8 mouse cellular contexts compared by ENCODE assay signal in the genomic region with DNA sequence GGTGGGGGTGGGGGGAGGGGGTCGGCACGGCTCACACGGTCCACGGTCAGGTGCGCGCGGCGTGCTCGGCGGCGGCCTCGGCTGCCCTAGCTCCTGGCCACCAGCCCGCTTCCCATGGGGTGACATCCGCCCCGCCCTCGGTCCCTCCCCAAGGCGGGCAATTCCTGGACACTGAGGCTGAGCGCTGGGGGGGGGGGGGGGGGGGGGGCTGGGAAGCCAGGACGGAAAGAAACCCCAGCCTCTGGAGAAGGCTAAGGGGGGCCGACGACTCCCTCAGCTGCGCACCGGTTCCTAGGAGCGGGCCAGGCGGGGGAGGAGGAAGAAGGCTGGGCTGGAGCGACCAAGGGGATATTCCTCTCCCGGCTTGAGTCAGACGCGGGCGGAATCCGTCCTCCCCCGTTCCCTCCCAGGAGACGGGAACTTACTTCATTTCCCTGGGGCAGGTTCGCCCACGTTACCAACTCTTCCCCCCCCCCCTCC. TPM values are rescaled to one million over a fixed set of nuclear protein-coding genes. Genes with fewer than 3 reads are reported as not detected.
A peak's percentile ranks its signal among the peaks of the same experiment; 100 is the strongest.
DNase-seq lines count a peak whose midpoint lies in the region; ATAC-seq and TF ChIP-seq lines count a peak whose summit lies in the region.

No protein-coding gene starts in this region.

- WGBS in thymus, adult 2 months = 2% methylated on average over 34 of the region's 35 CpGs
- 2% methylated on average over 18 of the region's 35 CpGs for WGBS in embryonic facial prominence, embryonic 13.5 days
- WGBS in heart, adult 2 months = 0% methylated on average over 23 of the region's 35 CpGs
- whole genome bisulfite sequencing in kidney, embryonic 16.5 days = under 1% methylated on average over 31 of the region's 35 CpGs
- under 1% methylated on average over 31 of the region's 35 CpGs for WGBS in liver, adult 2 months

- peak overlapping the region; percentile 91 for H3K4me2 ChIP-seq in embryonic facial prominence, embryonic 13.5 days
- peak overlapping the region; percentile 94 for H3K4me2 ChIP-seq in kidney, embryonic 16.5 days (replicated peaks; ENCODE audit: low read depth, low read length)

- H3K27ac ChIP-seq in thymus, adult 2 months (ENCODE audit: control insufficient read depth, insufficient read depth, low read length) = no peak overlapping the region
- peak overlapping the region; percentile 88 for H3K27ac ChIP-seq in embryonic facial prominence, embryonic 13.5 days
- H3K27ac ChIP-seq in heart, adult 2 months = peak overlapping the region; percentile 99
- peak overlapping the region; percentile 99 for H3K27ac ChIP-seq in kidney, embryonic 16.5 days (ENCODE audit: low read length)
- peak overlapping the region; percentile 100 for H3K27ac ChIP-seq in liver, adult 2 months (replicated peaks; ENCODE audit: insufficient read depth, low read depth, low read length)
- peak overlapping the region; percentile 85 for H3K27ac ChIP-seq in testis, adult 2 months (ENCODE audit: control insufficient read depth, insufficient read depth, low read depth, low read length)

- no peak; the same call in 1 of the 2 replicates for TF ChIP-seq EP300 in heart, adult 2 months (IDR thresholded peaks at IDR 0.05; ENCODE audit: insufficient read depth, low read depth, low read length)

- no peak for TF ChIP-seq CTCF in thymus, adult 2 months (IDR thresholded peaks at IDR 0.05; ENCODE audit: borderline replicate concordance, control insufficient read depth, extremely low read depth, insufficient read depth, low read length, poor library complexity)
- no peak for TF ChIP-seq CTCF in heart, adult 2 months (IDR thresholded peaks at IDR 0.05)
- TF ChIP-seq CTCF in liver, adult 2 months (IDR thresholded peaks at IDR 0.05; ENCODE audit: low read depth, low read length) = no peak
- TF ChIP-seq CTCF in testis, adult 2 months (IDR thresholded peaks at IDR 0.05; ENCODE audit: control insufficient read depth, insufficient read depth, insufficient replicate concordance, low read depth, low read length) = no peak

- no peaks in the 10 kb centered on the region for H3K9me3 ChIP-seq in embryonic facial prominence, embryonic 13.5 days
- no peaks in the 10 kb centered on the region for H3K9me3 ChIP-seq in kidney, embryonic 16.5 days (ENCODE audit: low read length)

- intact Hi-C loops in heart, adult 2 months (cut with DNase I) = loop anchor here (1.0 to 5.0 kb wide), 9 partner anchors 9 to 562 kb away; a partner anchor contains a TSS

- peak; percentile 75 for ATAC-seq in embryonic facial prominence, embryonic 13.5 days (ENCODE audit: insufficient number of reproducible peaks, insufficient read depth, low FRiP score, low TSS enrichment, low read depth)
- ATAC-seq in kidney, embryonic 16.5 days (ENCODE audit: low FRiP score, low TSS enrichment) = peak; percentile 87
- peak; percentile 24 for ATAC-seq in monocyte, adult 5-6 weeks (replicated peaks; ENCODE audit: insufficient number of reproducible peaks, low FRiP score, low TSS enrichment, poor library complexity, severe bottlenecking)

- H3K79me2 ChIP-seq in heart, adult 2 months (replicated peaks; ENCODE audit: control insufficient read depth, insufficient read depth, low read length) = no peaks in the 10 kb centered on the region
- no peaks in the 10 kb centered on the region; the same call in 1 of the 2 replicates for H3K79me2 ChIP-seq in liver, adult 2 months (ENCODE audit: control insufficient read depth, insufficient read depth, low read length)

- peak overlapping the region; percentile 57 for H3K4me3 ChIP-seq in thymus, adult 2 months (ENCODE audit: control insufficient read depth, insufficient read depth, low read length)
- H3K4me3 ChIP-seq in embryonic facial prominence, embryonic 13.5 days = peak overlapping the region; percentile 56
- H3K4me3 ChIP-seq in heart, adult 2 months = peak overlapping the region; percentile 93
- peak overlapping the region; percentile 57 for H3K4me3 ChIP-seq in kidney, embryonic 16.5 days (ENCODE audit: low read length)
- peak overlapping the region; percentile 94 for H3K4me3 ChIP-seq in liver, adult 2 months (ENCODE audit: insufficient read depth, low read depth, low read length)
- H3K4me3 ChIP-seq in testis, adult 2 months (ENCODE audit: control insufficient read depth, low read depth, low read length) = peak overlapping the region; percentile 71

- no peak for DNase-seq in thymus, adult 2 months
- DNase-seq in thymus, postnatal 25 days = no peak
- DNase-seq in heart, adult 2 months = peak; percentile 94 to 95
- peak; percentile 69 for DNase-seq in liver, adult 2 months (ENCODE audit: extremely low read depth, low read depth, low spot score)

- peaks cover 19% of the 10 kb centered on the region for H3K4me1 ChIP-seq in thymus, adult 2 months (replicated peaks; ENCODE audit: control insufficient read depth, insufficient read depth, low read length)
- peaks cover 27% of the 10 kb centered on the region for H3K4me1 ChIP-seq in embryonic facial prominence, embryonic 13.5 days
- H3K4me1 ChIP-seq in heart, adult 2 months (ENCODE audit: control insufficient read depth, insufficient read depth, low read length) = peaks cover 7% of the 10 kb centered on the region
- H3K4me1 ChIP-seq in kidney, embryonic 16.5 days (ENCODE audit: insufficient read depth, low read length) = peaks cover 22% of the 10 kb centered on the region
- peaks cover 5% of the 10 kb centered on the region for H3K4me1 ChIP-seq in liver, adult 2 months (ENCODE audit: control insufficient read depth, insufficient read depth, low read length)
- peaks cover 4% of the 10 kb centered on the region for H3K4me1 ChIP-seq in testis, adult 2 months (ENCODE audit: control insufficient read depth, insufficient read depth, low read length)

- TF ChIP-seq POLR2A in thymus, adult 2 months (IDR thresholded peaks at IDR 0.05; ENCODE audit: control insufficient read depth, extremely low read depth, insufficient read depth, low read length, poor library complexity) = no peak
- TF ChIP-seq POLR2A in heart, adult 2 months (IDR thresholded peaks at IDR 0.05; ENCODE audit: insufficient read depth, low read depth, low read length) = peak; percentile 42
- TF ChIP-seq POLR2A in liver, adult 2 months (IDR thresholded peaks at IDR 0.05; ENCODE audit: extremely low read depth, insufficient read depth, low read length) = 0 out of 2 replicates have a peak, but pooled peaks have one; percentile 41
- TF ChIP-seq POLR2A in testis, adult 2 months (IDR thresholded peaks at IDR 0.05; ENCODE audit: control insufficient read depth, low read depth, low read length) = no peak

- H3K9ac ChIP-seq in embryonic facial prominence, embryonic 13.5 days = peak overlapping the region; percentile 70
- H3K9ac ChIP-seq in heart, adult 2 months (ENCODE audit: low read depth, low read length) = peak overlapping the region; percentile 86
- H3K9ac ChIP-seq in kidney, embryonic 16.5 days (replicated peaks; ENCODE audit: low read length) = peak overlapping the region; percentile 75
- peak overlapping the region; percentile 99 for H3K9ac ChIP-seq in liver, adult 2 months (ENCODE audit: low read depth, low read length)

- peaks cover 3% of the 10 kb centered on the region for H3K27me3 ChIP-seq in thymus, adult 2 months (ENCODE audit: control insufficient read depth, insufficient read depth, low read length)
- peaks cover 40% of the 10 kb centered on the region for H3K27me3 ChIP-seq in embryonic facial prominence, embryonic 13.5 days
- no peaks in the 10 kb centered on the region for H3K27me3 ChIP-seq in heart, adult 2 months (ENCODE audit: control insufficient read depth, insufficient read depth, low read length)
- no peaks in the 10 kb centered on the region; the same call in 1 of the 2 replicates for H3K27me3 ChIP-seq in kidney, embryonic 16.5 days (ENCODE audit: insufficient read depth, low read length)
- no peaks in the 10 kb centered on the region for H3K27me3 ChIP-seq in liver, adult 2 months (ENCODE audit: control insufficient read depth, insufficient read depth, low read length)
- H3K27me3 ChIP-seq in testis, adult 2 months (ENCODE audit: control insufficient read depth, insufficient read depth, low read length) = no peaks in the 10 kb centered on the region

- no peaks in the 10 kb centered on the region for H3K36me3 ChIP-seq in thymus, adult 2 months (ENCODE audit: control insufficient read depth, insufficient read depth, low read length)
- no peaks in the 10 kb centered on the region for H3K36me3 ChIP-seq in embryonic facial prominence, embryonic 13.5 days
- peaks cover 19% of the 10 kb centered on the region for H3K36me3 ChIP-seq in heart, adult 2 months (ENCODE audit: control insufficient read depth, insufficient read depth, low read length)
- H3K36me3 ChIP-seq in kidney, embryonic 16.5 days (ENCODE audit: insufficient read depth, low read length) = peaks cover 4% of the 10 kb centered on the region
- peaks cover 16% of the 10 kb centered on the region for H3K36me3 ChIP-seq in liver, adult 2 months (ENCODE audit: control insufficient read depth, insufficient read depth, low read length)
- H3K36me3 ChIP-seq in testis, adult 2 months (ENCODE audit: control insufficient read depth, insufficient read depth, low read length) = no peaks in the 10 kb centered on the region

RNA-seq across cellular contexts. Expression of a gene that starts 0.7 kb away (rescaled TPM):
- 6.2 and 7.9 TPM in 2 replicates for polyA plus RNA-seq in thymus, adult 2 months (2012; rRNA removed)
- 6.2 and 7.7 TPM in 2 replicates for polyA plus RNA-seq in embryonic facial prominence, embryonic 13.5 days (2015; fragmentation: Nextera tagmentation; extraction: Ambion mirVana)
- total RNA-seq in heart, adult 2 months (2021) = 10 to 100 TPM; 31.1 to 64.6 TPM
- polyA plus RNA-seq in heart, adult 2 months (2012; rRNA removed) = 21.2 and 27.9 TPM in 2 replicates
- polyA plus RNA-seq in kidney, embryonic 16.5 days (2015; fragmentation: Nextera tagmentation; extraction: Ambion mirVana) = 16.8 and 18.5 TPM in 2 replicates
- total RNA-seq in liver, adult 2 months (2014; rRNA removed) = 33.0 and 35.0 TPM in 2 replicates
- polyA plus RNA-seq in liver, adult 2 months (2012; rRNA removed) = 16.4 and 17.4 TPM in 2 replicates
- 293 to 388 TPM (median 305 TPM) in 3 replicates for total RNA-seq in monocyte, adult 5-6 weeks (2017)
- polyA plus RNA-seq in testis, adult 2 months (2012; rRNA removed) = 1.8 and 2.2 TPM in 2 replicates

Comparison
In these comparisons a context has a peak if more than half of its experiments do, and no peak if none do; other contexts are left out.
1. DNase-seq: peak in heart, adult 2 months (2 of 2) and liver, adult 2 months (single experiment); none in thymus, adult 2 months (single experiment) and thymus, postnatal 25 days (single experiment).
2. POLR2A ChIP-seq: peak in heart, adult 2 months (single experiment) and liver, adult 2 months (single experiment); none in thymus, adult 2 months (single experiment) and testis, adult 2 months (single experiment).
3. ATAC-seq: peak in every context shown above with its lines; median percentile 87 in kidney, embryonic 16.5 days; 75 in embryonic facial prominence, embryonic 13.5 days; 24 in monocyte, adult 5-6 weeks.
4. Peak in every context shown above with its lines, with median percentiles within 50 percentile points of each other: H3K4me3 ChIP-seq and H3K9ac ChIP-seq.